Mouse (Mus musculus) forebrain, embryonic 10.5 days (tissue): Measurements from ENCODE around the gene Rnase2b. TPM values are rescaled to one million over a fixed set of nuclear protein-coding genes. Genes with fewer than 3 reads are reported as not detected.

Experiments used
- DNase-seq: peaks from one replicate; pipeline ENCODE4 v3.0.0-alpha.2; 2017; ENCODE audit warnings: low spot score; ENCODE audit errors: extremely low spot score
- H3K27ac ChIP-seq: fragments of 300-500 bp; sonication (generic); 2 replicates; pipeline ENCODE4 v1.5.1; 2016; ENCODE audit warnings: mild to moderate bottlenecking
- H3K27me3 ChIP-seq: fragments of 300-500 bp; sonication (generic); 2 replicates; pipeline ENCODE4 v1.6.1; 2016; ENCODE audit warnings: mild to moderate bottlenecking; ENCODE audit not compliant: poor library complexity, severe bottlenecking
- H3K36me3 ChIP-seq: fragments of 300-500 bp; sonication (generic); replicated peaks from 2 replicates; pipeline ENCODE4 v1.6.1; 2016; ENCODE audit warnings: mild to moderate bottlenecking, moderate library complexity
- H3K4me1 ChIP-seq: fragments of 300-500 bp; sonication (generic); 2 replicates; pipeline ENCODE4 v1.6.1; 2016
- H3K4me3 ChIP-seq: fragments of 300-500 bp; sonication (generic); 2 replicates; pipeline ENCODE4 v1.5.1; 2016; ENCODE audit warnings: mild to moderate bottlenecking, moderate library complexity
- H3K9me3 ChIP-seq: fragments of 300-500 bp; sonication (generic); 2 replicates; pipeline ENCODE4 v1.6.1; 2016; ENCODE audit warnings: mild to moderate bottlenecking, moderate library complexity
- WGBS: fragments of 180-500 bp; shearing (Covaris S2); methylation state at CpG from one replicate; pipeline ENCODE4 v1.1.7; 2016; 5-methylcytosine and 5-hydroxymethylcytosine counted together
- polyA plus RNA-seq: library from polyadenylated mRNA; unstranded; fragments of >200 nt; fragmentation: Nextera tagmentation; extraction: Ambion mirVana; gene quantifications from 2 replicates; pipeline ENCODE4 v1.2.1, GENCODE M21; 2016

Gene Rnase2b
- polyA plus RNA-seq, 1 experiment from 2014 or later: not detected

GRCm38 (mm10) chr14:51142568-51142967 is 19.5 kb upstream of the Rnase2b start:
- Histone ChIP-seq H3K4me1 (peaks cover 9% of the 10 kb centered on the region), H3K9me3 (no peaks in the 10 kb centered on the region), H3K4me3 (no peak overlapping the region), H3K36me3 (no peaks in the 10 kb centered on the region), H3K27ac (no peak overlapping the region), H3K27me3 (no peaks in the 10 kb centered on the region)
- 84% methylated on average over 3 of the region's 3 CpGs for WGBS
- no peak for DNase-seq

- Histone ChIP-seq H3K9me3 (no peaks in the 10 kb centered on the region), H3K4me1 (peaks cover 9% of the 10 kb centered on the region), H3K27me3 (no peaks in the 10 kb centered on the region), H3K36me3 (no peaks in the 10 kb centered on the region), H3K27ac (no peak overlapping the region), H3K4me3 (no peak overlapping the region)
- 94% methylated on average over 4 of the region's 4 CpGs for WGBS
- no peak for DNase-seq
These were observed 18.8 kb upstream of the Rnase2b start for GRCm38 (mm10) chr14:51143287-51143686.

- peaks cover 9% of the 10 kb centered on the region for H3K4me1 ChIP-seq
- H3K4me3 ChIP-seq: no peak overlapping the region
- no peaks in the 10 kb centered on the region for H3K9me3 ChIP-seq
- no peaks in the 10 kb centered on the region for H3K27me3 ChIP-seq
- 91% methylated on average over 2 of the region's 2 CpGs for WGBS
- H3K36me3 ChIP-seq: no peaks in the 10 kb centered on the region
- H3K27ac ChIP-seq: no peak overlapping the region
- no peak for DNase-seq
These were observed 18.1 kb upstream of the Rnase2b start for GRCm38 (mm10) chr14:51143937-51144336.

- no peak for DNase-seq
- H3K27me3 ChIP-seq: no peaks in the 10 kb centered on the region
- H3K27ac ChIP-seq: no peak overlapping the region
- no peak overlapping the region for H3K4me3 ChIP-seq
- peaks cover 9% of the 10 kb centered on the region for H3K4me1 ChIP-seq
- no peaks in the 10 kb centered on the region for H3K9me3 ChIP-seq
- no peaks in the 10 kb centered on the region for H3K36me3 ChIP-seq
- WGBS: 98% methylated on average over 4 of the region's 4 CpGs
These were observed 17.6 kb upstream of the Rnase2b start for GRCm38 (mm10) chr14:51144451-51144850.

GRCm38 (mm10) chr14:51145521-51145920 is 16.5 kb upstream of the Rnase2b start:
- WGBS: 93% methylated on average over 6 of the region's 6 CpGs

GRCm38 (mm10) chr14:51146685-51147084 is 15.4 kb upstream of the Rnase2b start, which contains the start of gene Rnase1:
Rnase1 (minus strand) TSS chr14:51146785.
- Histone ChIP-seq H3K27ac (no peak within 1 kb of the TSS), H3K4me3 (no peak within 1 kb of the TSS), H3K4me1 (peaks cover 9% of the 10 kb centered on the region), H3K36me3 (no peaks in the 10 kb centered on the region), H3K9me3 (no peaks in the 10 kb centered on the region), H3K27me3 (no peaks in the 10 kb centered on the region)
- 52% methylated on average over 2 of the region's 2 CpGs for WGBS
- DNase-seq: no peak

More at GRCm38 (mm10) chr14:51145521-51145920, 16.5 kb upstream of the Rnase2b start:
- no peaks in the 10 kb centered on the region for H3K27me3 ChIP-seq
- no peak overlapping the region for H3K4me3 ChIP-seq
- H3K9me3 ChIP-seq: no peaks in the 10 kb centered on the region
- H3K27ac ChIP-seq: no peak overlapping the region
- no peak for DNase-seq
- no peaks in the 10 kb centered on the region for H3K36me3 ChIP-seq
- H3K4me1 ChIP-seq: peaks cover 9% of the 10 kb centered on the region

- Histone ChIP-seq H3K4me3 (no peak overlapping the region), H3K27me3 (no peaks in the 10 kb centered on the region), H3K27ac (no peak overlapping the region), H3K36me3 (no peaks in the 10 kb centered on the region), H3K9me3 (no peaks in the 10 kb centered on the region), H3K4me1 (peaks cover 9% of the 10 kb centered on the region)
- DNase-seq: no peak
- 82% methylated on average over 3 of the region's 3 CpGs for WGBS
These were observed 14.1 kb upstream of the Rnase2b start for GRCm38 (mm10) chr14:51148006-51148405.

GRCm38 (mm10) chr14:51149164-51149563 is 12.9 kb upstream of the Rnase2b start:
- H3K4me3 ChIP-seq: no peak overlapping the region
- WGBS: 66% methylated on average over 5 of the region's 5 CpGs
- H3K27ac ChIP-seq: no peak overlapping the region
- no peaks in the 10 kb centered on the region for H3K27me3 ChIP-seq
- no peaks in the 10 kb centered on the region for H3K9me3 ChIP-seq
- H3K36me3 ChIP-seq: no peaks in the 10 kb centered on the region
- DNase-seq: no peak
- peaks cover 12% of the 10 kb centered on the region for H3K4me1 ChIP-seq

GRCm38 (mm10) chr14:51150206-51150831 is 11.7 kb upstream of the Rnase2b start:
- no peak overlapping the region for H3K4me3 ChIP-seq
- 92% methylated on average over 3 of the region's 3 CpGs for WGBS
- no peaks in the 10 kb centered on the region for H3K36me3 ChIP-seq
- H3K27me3 ChIP-seq: no peaks in the 10 kb centered on the region
- H3K27ac ChIP-seq: no peak overlapping the region
- peaks cover 12% of the 10 kb centered on the region for H3K4me1 ChIP-seq
- no peak for DNase-seq
- H3K9me3 ChIP-seq: no peaks in the 10 kb centered on the region

- WGBS: 87% methylated on average over 5 of the region's 5 CpGs
These were observed 9.7 kb upstream of the Rnase2b start for GRCm38 (mm10) chr14:51152249-51152870.

GRCm38 (mm10) chr14:51156056-51156735 is 5.9 kb upstream of the Rnase2b start:
- no peaks in the 10 kb centered on the region for H3K36me3 ChIP-seq
- no peaks in the 10 kb centered on the region for H3K27me3 ChIP-seq
- no peak for DNase-seq
- H3K4me3 ChIP-seq: no peak overlapping the region
- 88% methylated on average over 5 of the region's 5 CpGs for WGBS
- H3K27ac ChIP-seq: no peak overlapping the region
- H3K9me3 ChIP-seq: no peaks in the 10 kb centered on the region
- H3K4me1 ChIP-seq: peaks cover 3% of the 10 kb centered on the region; the same call in 1 of the 2 replicates

More at GRCm38 (mm10) chr14:51152249-51152870, 9.7 kb upstream of the Rnase2b start:
- no peak overlapping the region for H3K4me3 ChIP-seq
- H3K36me3 ChIP-seq: no peaks in the 10 kb centered on the region
- no peak for DNase-seq
- no peaks in the 10 kb centered on the region for H3K27me3 ChIP-seq
- no peak overlapping the region for H3K27ac ChIP-seq
- no peaks in the 10 kb centered on the region for H3K9me3 ChIP-seq
- peaks cover 3% of the 10 kb centered on the region; the same call in 1 of the 2 replicates for H3K4me1 ChIP-seq

- no peaks in the 10 kb centered on the region for H3K9me3 ChIP-seq
- H3K36me3 ChIP-seq: no peaks in the 10 kb centered on the region
- H3K27me3 ChIP-seq: no peaks in the 10 kb centered on the region
- H3K27ac ChIP-seq: no peak overlapping the region
- WGBS: 91% methylated on average over 4 of the region's 4 CpGs
- H3K4me1 ChIP-seq: peaks cover 3% of the 10 kb centered on the region; the same call in 1 of the 2 replicates
- no peak overlapping the region for H3K4me3 ChIP-seq
- no peak for DNase-seq
These were observed 5.4 kb upstream of the Rnase2b start for GRCm38 (mm10) chr14:51156736-51157068.

GRCm38 (mm10) chr14:51157072-51157471 is 5.0 kb upstream of the Rnase2b start:
- H3K4me1 ChIP-seq: peaks cover 3% of the 10 kb centered on the region; the same call in 1 of the 2 replicates
- whole genome bisulfite sequencing: 80% methylated on average over 1 of the region's 1 CpGs
- H3K27me3 ChIP-seq: no peaks in the 10 kb centered on the region
- H3K27ac ChIP-seq: no peak overlapping the region
- no peaks in the 10 kb centered on the region for H3K36me3 ChIP-seq
- H3K4me3 ChIP-seq: no peak overlapping the region
- no peaks in the 10 kb centered on the region for H3K9me3 ChIP-seq
- no peak for DNase-seq
